Comparison of ENCODE assay signal across 8 mouse cellular contexts in genomic region chr13:17695898-17696580, GRCm38 (mm10). TPM values are rescaled to one million over a fixed set of nuclear protein-coding genes. Genes with fewer than 3 reads are reported as not detected.
A peak's percentile ranks its signal among the peaks of the same experiment; 100 is the strongest.
DNase-seq lines count a peak whose midpoint lies in the region; ATAC-seq lines count a peak whose summit lies in the region.

No protein-coding gene starts in this region.

- peak overlapping the region; percentile 79 for H3K4me3 ChIP-seq in limb, embryonic 12.5 days (replicated peaks)
- peak overlapping the region; percentile 85 for H3K4me3 ChIP-seq in stomach, embryonic 15.5 days (replicated peaks)

- H3K4me2 ChIP-seq in limb, embryonic 12.5 days, result peak overlapping the region; percentile 64
- peak overlapping the region; percentile 62 for H3K4me2 ChIP-seq in stomach, embryonic 15.5 days

- H3K27ac ChIP-seq in limb, embryonic 12.5 days, result peak overlapping the region; percentile 92; the same call in 1 of the 2 replicates
- peak overlapping the region; percentile 92 for H3K27ac ChIP-seq in stomach, embryonic 15.5 days

- DNase-seq in embryo, embryonic 10.5 days (ENCODE audit: low spot score), result peak; percentile 28
- no peak for DNase-seq in embryo, embryonic 10 days (ENCODE audit: low spot score)
- peak; percentile 21 for DNase-seq in thymus, postnatal 0 days (ENCODE audit: low spot score)
- DNase-seq in thymus, adult 18-20 months, result no peak
- DNase-seq in kidney, postnatal 36 days, result no peak

- WGBS in limb, embryonic 12.5 days, result 10% methylated on average over 7 of the region's 7 CpGs
- 7% methylated on average over 7 of the region's 7 CpGs for WGBS in stomach, embryonic 15.5 days

- 0 out of 2 replicates have a peak, but pooled peaks cover 4% of the 10 kb centered on the region for H3K4me1 ChIP-seq in limb, embryonic 12.5 days (replicated peaks)
- peaks cover 3% of the 10 kb centered on the region; the same call in 1 of the 2 replicates for H3K4me1 ChIP-seq in stomach, embryonic 15.5 days

- no peaks in the 10 kb centered on the region for H3K27me3 ChIP-seq in limb, embryonic 12.5 days
- H3K27me3 ChIP-seq in stomach, embryonic 15.5 days (replicated peaks), result no peaks in the 10 kb centered on the region

- no peak for ATAC-seq in limb, embryonic 12.5 days (ENCODE audit: insufficient number of reproducible peaks, insufficient read depth, low FRiP score, low TSS enrichment, low read depth)
- ATAC-seq in stomach, embryonic 15.5 days (ENCODE audit: insufficient read depth, low FRiP score, low read depth), result no peak
- no peak for ATAC-seq in inflammation-experienced regulatory T-cells, adult 6 months

- no peaks in the 10 kb centered on the region for H3K9me3 ChIP-seq in limb, embryonic 12.5 days
- no peaks in the 10 kb centered on the region for H3K9me3 ChIP-seq in stomach, embryonic 15.5 days

- peaks cover 3% of the 10 kb centered on the region; the same call in 1 of the 2 replicates for H3K36me3 ChIP-seq in limb, embryonic 12.5 days
- H3K36me3 ChIP-seq in stomach, embryonic 15.5 days, result no peaks in the 10 kb centered on the region

- H3K9ac ChIP-seq in limb, embryonic 12.5 days (replicated peaks), result peak overlapping the region; percentile 91
- H3K9ac ChIP-seq in stomach, embryonic 15.5 days, result peak overlapping the region; percentile 91

RNA-seq across cellular contexts. Expression of gene Sugct, which starts 0.7 kb away (rescaled TPM):
- polyA plus RNA-seq in thymus, postnatal 0 days (2015; fragmentation: Nextera tagmentation; extraction: Ambion mirVana), result 5.8 and 6.0 TPM in 2 replicates
- 5.1 and 5.5 TPM in 2 replicates for polyA plus RNA-seq in limb, embryonic 12.5 days (2016; fragmentation: Nextera tagmentation; extraction: Ambion mirVana)
- polyA plus RNA-seq in stomach, embryonic 15.5 days (2015; fragmentation: Nextera tagmentation; extraction: Ambion mirVana), result 5.5 and 7.1 TPM in 2 replicates
- polyA plus RNA-seq in inflammation-experienced regulatory T-cells, adult 6 months (2017; shearing (Covaris generic)), result 1 to 10 TPM in 1 of 3 experiments, under 1 TPM in 2; 0.25 to 2.4 (median 0.36) TPM

RNA-seq across cellular contexts. Expression of gene Mplkip, which starts 1.0 kb away (rescaled TPM):
- 87.2 and 88.7 TPM in 2 replicates for polyA plus RNA-seq in thymus, postnatal 0 days (2015; fragmentation: Nextera tagmentation; extraction: Ambion mirVana)
- 57.3 and 58.7 TPM in 2 replicates for polyA plus RNA-seq in limb, embryonic 12.5 days (2016; fragmentation: Nextera tagmentation; extraction: Ambion mirVana)
- polyA plus RNA-seq in stomach, embryonic 15.5 days (2015; fragmentation: Nextera tagmentation; extraction: Ambion mirVana), result 49.7 and 52.2 TPM in 2 replicates
- 10 to 100 TPM; 11.2 to 16.1 (median 14.5) TPM for polyA plus RNA-seq in inflammation-experienced regulatory T-cells, adult 6 months (2017; shearing (Covaris generic))

Comparison
In these comparisons a context has a peak if more than half of its experiments do, and no peak if none do; other contexts are left out.
1. DNase-seq: peak in embryo, embryonic 10.5 days (single experiment) and thymus, postnatal 0 days (single experiment); none in embryo, embryonic 10 days (single experiment), thymus, adult 18-20 months (0 of 2) and kidney, postnatal 36 days (0 of 2).